Mouse (Mus musculus) spleen, adult 2 months (tissue): ENCODE measurements around the gene Tdrd7.

Experiments used
- CTCF ChIP-seq: fragments of 200-500 bp; IDR thresholded peaks from 2 replicates; pipeline ENCODE4 v1.5.1; 2011; ENCODE audit warnings: mild to moderate bottlenecking, inconsistent platforms; ENCODE audit not compliant: insufficient read depth, insufficient read length, insufficient replicate concordance; ENCODE audit errors: extremely low read depth
- POLR2A ChIP-seq: fragments of 200-500 bp; IDR thresholded peaks from 2 replicates; pipeline ENCODE4 v1.6.1; 2011; ENCODE audit warnings: low read depth, low read length, inconsistent platforms

DNA sequence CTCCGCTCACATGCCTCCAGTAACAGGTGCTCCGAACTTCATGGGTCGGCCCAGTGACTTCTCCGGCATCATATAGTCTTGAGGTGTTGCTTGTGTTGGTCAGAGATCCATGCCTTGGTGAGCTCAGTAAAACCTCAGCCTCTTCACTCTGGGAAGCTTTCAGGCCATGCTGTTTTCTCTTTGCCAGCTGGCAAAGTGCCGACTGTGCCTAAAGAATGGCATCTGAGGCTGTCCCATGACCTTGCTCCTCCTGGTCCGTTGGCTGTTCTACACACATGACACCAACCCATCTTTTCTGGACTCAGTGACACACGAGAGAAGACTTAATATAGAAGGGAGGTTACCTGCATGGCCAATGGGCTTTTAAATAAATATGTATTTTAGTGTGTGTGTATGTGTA lies 83.3 kb downstream of the Tdrd7 start:
- no peak for TF ChIP-seq CTCF
- TF ChIP-seq POLR2A: no peak
